Mouse (Mus musculus) kidney, adult 2 months (tissue): ENCODE data around the gene Pagr1b.

ENCODE experiments used
- CTCF ChIP-seq: fragments of 200-500 bp; conservative IDR thresholded peaks from 2 replicates; pipeline ENCODE4 v1.5.1; 2011; ENCODE audit warnings: low read depth, mild to moderate bottlenecking, control low read depth, low read length, moderate library complexity, mixed read lengths; ENCODE audit not compliant: insufficient read depth, insufficient read length
- POLR2A ChIP-seq: fragments of 200-500 bp; IDR thresholded peaks from one replicate; pipeline ENCODE4 v1.6.1; 2011; ENCODE audit warnings: low read depth, low read length, control low read depth

DNA sequence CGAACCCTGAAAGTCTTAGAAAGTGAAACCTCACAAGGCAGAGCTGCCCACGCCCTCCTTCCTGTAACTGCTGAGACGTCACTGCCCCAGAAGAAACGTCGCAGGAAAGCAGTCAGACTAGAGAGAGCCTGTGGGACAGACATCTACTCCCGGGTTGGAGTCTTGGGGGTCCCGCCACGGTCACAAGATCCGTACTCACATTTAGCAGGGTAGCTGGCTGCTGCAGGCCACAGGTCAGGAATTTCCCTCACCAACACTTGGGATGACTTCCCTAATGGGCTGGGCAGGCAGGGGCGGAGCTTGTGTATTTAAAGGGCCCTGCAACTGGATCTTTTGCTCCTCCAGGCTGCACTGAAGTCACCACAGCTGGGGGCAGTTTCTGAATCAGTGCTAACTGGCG is 2.0 kb downstream of the Pagr1b start, which contains the start of gene Mvp:
- TF ChIP-seq CTCF = no peak
- no peak for TF ChIP-seq POLR2A
